Mouse (Mus musculus): ENCODE data around the gene Pbx4. TPM values are rescaled to one million over a fixed set of nuclear protein-coding genes. Genes with fewer than 3 reads are reported as not detected.

Gene Pbx4
- polyA plus RNA-seq, 1 experiment from 2014 or later = 7.7 TPM

GRCm38 (mm10) chr8:69801796-69802195 lies 30.5 kb upstream of the Pbx4 start:
- no peaks in the 10 kb centered on the region for H3K9me3 ChIP-seq (replicated peaks; ENCODE audit: low read length)
- H3K36me3 ChIP-seq (ENCODE audit: insufficient read depth, low read length) = peaks cover 79% of the 10 kb centered on the region
- no peak overlapping the region for H3K9ac ChIP-seq (ENCODE audit: low read depth, low read length)
- DNase-seq (ENCODE audit: low spot score) (no peak), ATAC-seq (replicated peaks; ENCODE audit: low FRiP score, low read depth) (no peak)
- TF ChIP-seq CTCF (IDR thresholded peaks at IDR 0.05; ENCODE audit: low read depth) = no peak
- H3K4me2 ChIP-seq (ENCODE audit: low read length) = no peak overlapping the region
- H3K4me1 ChIP-seq (replicated peaks; ENCODE audit: insufficient read depth, low read length) = no peaks in the 10 kb centered on the region
- no peak overlapping the region for H3K27ac ChIP-seq
- no peak overlapping the region for H3K4me3 ChIP-seq (replicated peaks; ENCODE audit: low read depth, low read length)
- WGBS = 92% methylated on average over 4 of the region's 4 CpGs
- no peaks in the 10 kb centered on the region for H3K27me3 ChIP-seq (ENCODE audit: insufficient read depth, low read length)

DNA sequence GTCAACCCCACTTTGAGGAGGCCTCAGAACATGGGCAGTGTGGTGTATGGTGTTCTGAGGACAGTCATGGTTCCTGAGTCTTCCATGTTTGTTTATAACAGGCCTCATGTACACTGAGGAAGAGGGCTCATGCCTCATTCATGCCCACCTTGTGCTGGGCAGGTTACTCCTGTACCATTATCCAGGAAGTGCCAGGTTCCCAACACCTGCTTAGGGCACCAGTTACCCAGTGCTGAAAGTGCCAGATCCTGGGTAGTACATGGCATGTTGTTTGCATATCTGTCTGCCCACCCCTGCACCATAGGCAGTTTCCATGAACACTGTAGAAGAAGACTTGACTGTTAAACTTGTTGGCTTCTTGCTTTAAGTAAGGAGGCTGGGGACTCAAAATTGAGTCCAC lies 30.1 kb upstream of the Pbx4 start:
- H3K9ac ChIP-seq (ENCODE audit: low read depth, low read length) = no peak overlapping the region
- H3K27ac ChIP-seq = no peak overlapping the region
- no peaks in the 10 kb centered on the region for H3K4me1 ChIP-seq (replicated peaks; ENCODE audit: insufficient read depth, low read length)
- H3K36me3 ChIP-seq (ENCODE audit: insufficient read depth, low read length) = peaks cover 80% of the 10 kb centered on the region
- no peak overlapping the region for H3K4me2 ChIP-seq (ENCODE audit: low read length)
- no peaks in the 10 kb centered on the region for H3K27me3 ChIP-seq (ENCODE audit: insufficient read depth, low read length)
- no peaks in the 10 kb centered on the region for H3K9me3 ChIP-seq (replicated peaks; ENCODE audit: low read length)
- no peak overlapping the region for H3K4me3 ChIP-seq (replicated peaks; ENCODE audit: low read depth, low read length)
- no peak for TF ChIP-seq CTCF (IDR thresholded peaks at IDR 0.05; ENCODE audit: low read depth)
- ATAC-seq (replicated peaks; ENCODE audit: low FRiP score, low read depth) = no peak
- no peak for DNase-seq (ENCODE audit: low spot score)

DNA sequence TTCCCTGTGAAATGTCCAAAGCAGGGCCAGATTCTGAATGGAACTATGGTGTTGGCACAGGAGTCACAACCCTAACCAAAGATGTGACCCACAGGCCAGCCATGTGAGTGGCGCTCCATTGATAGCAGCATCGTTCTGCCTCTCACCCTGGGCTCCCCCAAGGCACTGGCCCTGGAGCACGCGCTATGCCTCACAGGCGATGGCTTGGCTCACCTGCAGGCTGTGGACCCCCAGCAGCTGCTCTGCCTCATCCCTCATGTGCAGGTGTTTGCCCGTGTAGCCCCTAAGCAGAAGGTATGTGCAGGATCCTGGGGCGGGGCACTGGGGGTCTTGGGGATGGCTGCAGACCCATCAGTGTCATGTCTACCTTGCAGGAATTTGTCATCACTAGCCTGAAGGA lies 28.9 kb upstream of the Pbx4 start:
- Histone ChIP-seq H3K9me3 (replicated peaks; ENCODE audit: low read length) (no peaks in the 10 kb centered on the region), H3K27ac (no peak overlapping the region), H3K36me3 (ENCODE audit: insufficient read depth, low read length) (peaks cover 68% of the 10 kb centered on the region), H3K4me1 (replicated peaks; ENCODE audit: insufficient read depth, low read length) (no peaks in the 10 kb centered on the region), H3K4me3 (replicated peaks; ENCODE audit: low read depth, low read length) (no peak overlapping the region), H3K27me3 (ENCODE audit: insufficient read depth, low read length) (no peaks in the 10 kb centered on the region), H3K4me2 (ENCODE audit: low read length) (no peak overlapping the region), H3K9ac (ENCODE audit: low read depth, low read length) (no peak overlapping the region)
- DNase-seq (ENCODE audit: low spot score) (no peak), ATAC-seq (replicated peaks; ENCODE audit: low FRiP score, low read depth) (no peak)
- no peak for TF ChIP-seq CTCF (IDR thresholded peaks at IDR 0.05; ENCODE audit: low read depth)
- 91% methylated on average over 7 of the region's 7 CpGs for WGBS

- no peaks in the 10 kb centered on the region for H3K27me3 ChIP-seq (ENCODE audit: insufficient read depth, low read length)
- 85% methylated on average over 6 of the region's 6 CpGs for WGBS
- no peaks in the 10 kb centered on the region for H3K4me1 ChIP-seq (replicated peaks; ENCODE audit: insufficient read depth, low read length)
- no peak overlapping the region for H3K4me3 ChIP-seq (replicated peaks; ENCODE audit: low read depth, low read length)
- H3K9ac ChIP-seq (ENCODE audit: low read depth, low read length) = no peak overlapping the region
- H3K9me3 ChIP-seq (replicated peaks; ENCODE audit: low read length) = no peaks in the 10 kb centered on the region
- no peak overlapping the region for H3K27ac ChIP-seq
- DNase-seq (ENCODE audit: low spot score) = no peak
- no peak for ATAC-seq (replicated peaks; ENCODE audit: low FRiP score, low read depth)
- TF ChIP-seq CTCF (IDR thresholded peaks at IDR 0.05; ENCODE audit: low read depth) = no peak
- peaks cover 57% of the 10 kb centered on the region for H3K36me3 ChIP-seq (ENCODE audit: insufficient read depth, low read length)
- no peak overlapping the region for H3K4me2 ChIP-seq (ENCODE audit: low read length)
These were observed 27.8 kb upstream of the Pbx4 start for GRCm38 (mm10) chr8:69804537-69804936.

DNA sequence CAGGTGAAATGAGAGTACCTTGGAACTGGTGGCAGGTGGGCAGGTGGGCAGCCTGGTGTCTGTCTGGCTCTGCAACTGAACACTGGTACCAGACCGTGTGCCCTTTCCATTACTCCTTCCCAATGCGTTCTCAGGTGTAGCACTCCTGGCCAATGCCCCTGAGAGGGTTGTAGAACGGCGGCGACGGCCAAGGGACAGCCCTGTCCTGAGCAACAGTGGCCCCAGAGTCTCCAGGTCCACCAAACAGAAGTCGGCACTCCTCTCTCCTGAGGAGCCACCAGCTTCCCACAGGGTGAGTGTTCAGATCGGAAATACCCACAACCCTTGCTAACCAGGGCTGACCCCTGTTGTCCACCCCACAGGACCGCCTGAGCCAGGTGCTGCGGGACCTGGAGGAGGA lies 27.2 kb upstream of the Pbx4 start:
- Histone ChIP-seq H3K4me3 (replicated peaks; ENCODE audit: low read depth, low read length) (no peak overlapping the region), H3K9ac (ENCODE audit: low read depth, low read length) (no peak overlapping the region), H3K36me3 (ENCODE audit: insufficient read depth, low read length) (peaks cover 52% of the 10 kb centered on the region), H3K27ac (no peak overlapping the region), H3K9me3 (replicated peaks; ENCODE audit: low read length) (no peaks in the 10 kb centered on the region), H3K4me2 (ENCODE audit: low read length) (no peak overlapping the region), H3K27me3 (ENCODE audit: insufficient read depth, low read length) (no peaks in the 10 kb centered on the region), H3K4me1 (replicated peaks; ENCODE audit: insufficient read depth, low read length) (no peaks in the 10 kb centered on the region)
- 96% methylated on average over 10 of the region's 10 CpGs for WGBS
- DNase-seq (ENCODE audit: low spot score) (no peak), ATAC-seq (replicated peaks; ENCODE audit: low FRiP score, low read depth) (no peak)
- no peak for TF ChIP-seq CTCF (IDR thresholded peaks at IDR 0.05; ENCODE audit: low read depth)

- Histone ChIP-seq H3K4me3 (replicated peaks; ENCODE audit: low read depth, low read length) (no peak overlapping the region), H3K36me3 (ENCODE audit: insufficient read depth, low read length) (peaks cover 48% of the 10 kb centered on the region), H3K4me2 (ENCODE audit: low read length) (no peak overlapping the region), H3K9ac (ENCODE audit: low read depth, low read length) (no peak overlapping the region), H3K9me3 (replicated peaks; ENCODE audit: low read length) (no peaks in the 10 kb centered on the region), H3K27ac (no peak overlapping the region), H3K27me3 (ENCODE audit: insufficient read depth, low read length) (no peaks in the 10 kb centered on the region), H3K4me1 (replicated peaks; ENCODE audit: insufficient read depth, low read length) (no peaks in the 10 kb centered on the region)
- ATAC-seq (replicated peaks; ENCODE audit: low FRiP score, low read depth) = no peak
- no peak for DNase-seq (ENCODE audit: low spot score)
- no peak for TF ChIP-seq CTCF (IDR thresholded peaks at IDR 0.05; ENCODE audit: low read depth)
- WGBS = 89% methylated on average over 9 of the region's 9 CpGs
These were observed 26.8 kb upstream of the Pbx4 start for GRCm38 (mm10) chr8:69805491-69805890.

DNA sequence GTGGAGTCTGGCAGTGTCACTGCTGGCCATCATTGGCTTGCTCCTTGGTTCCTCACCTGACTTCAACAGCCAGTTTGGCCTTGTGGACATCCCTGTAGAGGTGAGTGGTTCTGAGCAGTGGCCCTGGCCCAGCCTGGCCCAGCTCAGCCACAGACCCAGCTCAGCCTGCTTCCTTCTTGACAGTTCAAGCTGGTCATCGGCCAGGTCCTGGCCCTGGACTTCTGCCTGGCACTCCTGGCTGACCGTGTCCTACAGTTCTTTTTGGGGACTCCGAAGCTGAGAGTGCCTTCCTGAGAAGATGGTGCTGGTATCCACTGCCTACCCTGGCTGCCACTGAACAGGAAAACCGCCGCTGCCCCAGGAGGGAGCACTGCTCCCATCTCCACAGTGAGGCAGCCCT lies 25.1 kb upstream of the Pbx4 start:
- no peaks in the 10 kb centered on the region for H3K9me3 ChIP-seq (replicated peaks; ENCODE audit: low read length)
- no peak overlapping the region for H3K9ac ChIP-seq (ENCODE audit: low read depth, low read length)
- ATAC-seq (replicated peaks; ENCODE audit: low FRiP score, low read depth) (no peak), DNase-seq (ENCODE audit: low spot score) (no peak)
- no peak for TF ChIP-seq CTCF (IDR thresholded peaks at IDR 0.05; ENCODE audit: low read depth)
- H3K4me3 ChIP-seq (replicated peaks; ENCODE audit: low read depth, low read length) = no peak overlapping the region
- H3K4me2 ChIP-seq (ENCODE audit: low read length) = no peak overlapping the region
- H3K4me1 ChIP-seq (replicated peaks; ENCODE audit: insufficient read depth, low read length) = no peaks in the 10 kb centered on the region
- H3K36me3 ChIP-seq (ENCODE audit: insufficient read depth, low read length) = peaks cover 39% of the 10 kb centered on the region
- H3K27me3 ChIP-seq (ENCODE audit: insufficient read depth, low read length) = no peaks in the 10 kb centered on the region
- WGBS = 94% methylated on average over 5 of the region's 5 CpGs
- H3K27ac ChIP-seq = no peak overlapping the region
